Mouse (Mus musculus) heart, adult 2 months (tissue): ENCODE measurements around the gene Fbxw9.

ENCODE experiments used
- CTCF ChIP-seq: fragments of 200-600 bp; IDR thresholded peaks from 2 replicates; pipeline ENCODE4 v1.8.1; 2022; ENCODE audit warnings: antibody characterized with exemption, mild to moderate bottlenecking, moderate library complexity
- EP300 ChIP-seq: fragments of 200-500 bp; IDR thresholded peaks from 2 replicates; pipeline ENCODE4 v1.6.1; 2011; ENCODE audit warnings: low read depth, low read length, control low read depth; ENCODE audit not compliant: insufficient read depth
- POLR2A ChIP-seq: fragments of 200-500 bp; IDR thresholded peaks from 2 replicates; pipeline ENCODE4 v1.6.1; 2011; ENCODE audit warnings: mild to moderate bottlenecking, low read depth, low read length, control low read depth; ENCODE audit not compliant: insufficient read depth

DNA sequence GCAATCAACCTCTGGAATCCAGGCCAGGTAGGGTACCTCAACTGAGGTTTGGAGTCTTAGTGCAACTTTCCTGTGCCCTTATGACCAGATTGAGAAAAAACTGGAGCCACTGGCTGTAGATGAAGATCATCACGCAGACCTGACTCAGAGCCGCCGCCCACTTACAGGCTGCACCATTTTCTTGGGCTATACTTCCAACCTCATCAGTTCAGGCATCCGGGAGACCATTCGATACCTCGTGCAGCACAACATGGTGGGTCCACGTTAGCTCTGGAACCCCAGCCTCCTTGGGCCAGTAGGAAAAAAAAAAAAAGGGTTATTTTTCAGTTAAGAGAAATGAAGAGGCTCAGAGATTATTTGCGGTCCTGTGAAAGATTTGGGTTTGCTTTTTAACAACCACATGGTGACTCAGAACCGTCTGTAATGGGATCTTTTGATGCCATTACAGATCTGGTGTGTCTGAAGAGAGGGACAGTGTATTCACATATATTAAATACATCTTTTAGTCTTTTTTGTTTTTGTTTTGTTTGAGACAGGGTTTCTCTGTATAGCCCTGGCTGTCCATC, 12.6 kb downstream of the Fbxw9 start:
- TF ChIP-seq POLR2A (no peak), CTCF (no peak), EP300 (no peak)
